Mouse (Mus musculus) induced T-regulatory cell, adult 2 months (primary cell): ENCODE results near the gene Fbxo46.

ENCODE experiments used
- DNase-seq: peaks from one replicate; pipeline ENCODE4 v3.0.0-alpha.2; 2012; ENCODE audit warnings: low read depth

Fbxo46 gene

GRCm38 (mm10) chr7:19093174-19093521, 26.5 kb upstream of the Fbxo46 start:
- peak; percentile 89 for DNase-seq

- DNase-seq: peak; percentile 93
These were observed 25.9 kb upstream of the Fbxo46 start for GRCm38 (mm10) chr7:19093537-19094385.

GRCm38 (mm10) chr7:19094471-19094825, 25.2 kb upstream of the Fbxo46 start, which contains the start of gene Six5:
Gene Six5 (plus strand): TSS chr7:19094594.
- DNase-seq: peak; percentile 61

- peak; percentile 68 for DNase-seq
These were observed 24.6 kb upstream of the Fbxo46 start for GRCm38 (mm10) chr7:19094826-19095750.

GRCm38 (mm10) chr7:19095751-19096110, 23.9 kb upstream of the Fbxo46 start:
- DNase-seq: no peak

- DNase-seq: no peak
These were observed 23.2 kb upstream of the Fbxo46 start for GRCm38 (mm10) chr7:19096421-19096976.

GRCm38 (mm10) chr7:19097217-19097616, 22.4 kb upstream of the Fbxo46 start:
- no peak for DNase-seq

GRCm38 (mm10) chr7:19097863-19098262, 21.8 kb upstream of the Fbxo46 start:
- no peak for DNase-seq

- no peak for DNase-seq
These were observed 20.8 kb upstream of the Fbxo46 start for GRCm38 (mm10) chr7:19098811-19099210.

GRCm38 (mm10) chr7:19100290-19100689, 19.4 kb upstream of the Fbxo46 start:
- no peak for DNase-seq

- DNase-seq: no peak
These were observed 15.9 kb upstream of the Fbxo46 start for GRCm38 (mm10) chr7:19103741-19104140.

GRCm38 (mm10) chr7:19104486-19104885, 15.2 kb upstream of the Fbxo46 start:
- no peak for DNase-seq

- no peak for DNase-seq
These were observed 12.2 kb upstream of the Fbxo46 start for GRCm38 (mm10) chr7:19107436-19107835.

- DNase-seq: no peak
These were observed 10.1 kb upstream of the Fbxo46 start for GRCm38 (mm10) chr7:19109565-19109964.

GRCm38 (mm10) chr7:19118028-19118771, 1.5 kb upstream of the Fbxo46 start, which contains the start of gene Gm4969:
Gene Gm4969 (minus strand): TSS chr7:19118368.
- DNase-seq: peak; percentile 54

GRCm38 (mm10) chr7:19119083-19119482, 576 bp upstream of the Fbxo46 start:
- no peak for DNase-seq

- DNase-seq: no peak
These were observed 2.0 kb downstream of the Fbxo46 start for GRCm38 (mm10) chr7:19121686-19122085.

- no peak for DNase-seq
These were observed 5.1 kb downstream of the Fbxo46 start for GRCm38 (mm10) chr7:19124713-19125112.

- DNase-seq: no peak
These were observed 8.1 kb downstream of the Fbxo46 start for GRCm38 (mm10) chr7:19127744-19128143.

- peak; percentile 57 for DNase-seq
These were observed 9.7 kb downstream of the Fbxo46 start for GRCm38 (mm10) chr7:19129396-19129795.

GRCm38 (mm10) chr7:19130657-19131056, 11.0 kb downstream of the Fbxo46 start:
- peak; percentile 49 for DNase-seq

- DNase-seq: peak; percentile 96
These were observed 11.7 kb downstream of the Fbxo46 start for GRCm38 (mm10) chr7:19131324-19131848.
